Mouse (Mus musculus) brain, embryonic 14.5 days (tissue): Measurements from ENCODE around the gene Ip6k2.

ENCODE experiments used
- CTCF ChIP-seq: fragments of 200-500 bp; IDR thresholded peaks from 2 replicates; pipeline ENCODE4 v1.5.1; 2012; ENCODE audit warnings: inconsistent platforms, mild to moderate bottlenecking, moderate library complexity, borderline replicate concordance; ENCODE audit not compliant: insufficient read depth, insufficient read length; ENCODE audit errors: extremely low read depth
- POLR2A ChIP-seq: fragments of 200-500 bp; IDR thresholded peaks from 2 replicates; pipeline ENCODE4 v1.6.1; 2012; ENCODE audit warnings: mild to moderate bottlenecking, inconsistent platforms, borderline replicate concordance; ENCODE audit not compliant: poor library complexity, insufficient read depth, insufficient read length, severe bottlenecking; ENCODE audit errors: extremely low read depth

GRCm38 (mm10) chr9:108848419-108848818 lies 64.8 kb downstream of the Ip6k2 start:
- no peak for TF ChIP-seq POLR2A
- TF ChIP-seq CTCF = no peak
